Mouse (Mus musculus): Measurements from ENCODE around the gene Lrrc3. TPM values are rescaled to one million over a fixed set of nuclear protein-coding genes. Genes with fewer than 3 reads are reported as not detected.

The Lrrc3 gene
- polyA plus RNA-seq, 1 experiment from 2014 or later: 5.8 TPM

DNA sequence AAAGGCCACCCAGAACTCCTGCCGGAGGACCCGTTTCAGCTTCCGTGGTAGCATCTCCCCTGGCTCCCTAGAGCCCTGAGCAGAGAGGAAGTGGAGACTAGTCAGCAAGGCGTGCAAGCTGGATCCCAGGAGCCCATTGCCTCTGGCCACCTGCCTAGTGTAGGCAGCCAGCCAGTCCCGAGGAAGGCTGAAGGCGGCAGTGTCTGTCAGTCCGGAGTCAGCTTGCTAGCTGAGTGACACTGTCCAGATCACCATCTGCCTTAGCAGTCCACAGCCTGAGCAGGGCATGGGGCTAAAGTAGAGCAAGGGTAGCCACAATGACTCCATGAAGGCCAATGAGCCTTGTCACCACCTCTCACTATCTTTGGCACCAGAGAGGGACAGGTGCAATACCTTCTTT, 10.3 kb upstream of the Lrrc3 start:
- H3K9me3 ChIP-seq (replicated peaks; ENCODE audit: control insufficient read depth, low read length): no peaks in the 10 kb centered on the region
- no peaks in the 10 kb centered on the region for H3K36me3 ChIP-seq (ENCODE audit: control insufficient read depth, insufficient read depth, low read length)
- WGBS: 46% methylated on average over 7 of the region's 7 CpGs
- H3K9ac ChIP-seq (ENCODE audit: low read length): no peak overlapping the region
- ATAC-seq (ENCODE audit: insufficient read depth, low FRiP score): no peak
- H3K27ac ChIP-seq (ENCODE audit: low read length): no peak overlapping the region
- no peaks in the 10 kb centered on the region for H3K4me1 ChIP-seq (ENCODE audit: control insufficient read depth, insufficient read depth, low read length)
- H3K4me2 ChIP-seq (ENCODE audit: low read depth, low read length): no peak overlapping the region
- no peak overlapping the region for H3K4me3 ChIP-seq (replicated peaks; ENCODE audit: low read length)
- H3K27me3 ChIP-seq (ENCODE audit: control insufficient read depth, insufficient read depth, low read length): no peaks in the 10 kb centered on the region

DNA sequence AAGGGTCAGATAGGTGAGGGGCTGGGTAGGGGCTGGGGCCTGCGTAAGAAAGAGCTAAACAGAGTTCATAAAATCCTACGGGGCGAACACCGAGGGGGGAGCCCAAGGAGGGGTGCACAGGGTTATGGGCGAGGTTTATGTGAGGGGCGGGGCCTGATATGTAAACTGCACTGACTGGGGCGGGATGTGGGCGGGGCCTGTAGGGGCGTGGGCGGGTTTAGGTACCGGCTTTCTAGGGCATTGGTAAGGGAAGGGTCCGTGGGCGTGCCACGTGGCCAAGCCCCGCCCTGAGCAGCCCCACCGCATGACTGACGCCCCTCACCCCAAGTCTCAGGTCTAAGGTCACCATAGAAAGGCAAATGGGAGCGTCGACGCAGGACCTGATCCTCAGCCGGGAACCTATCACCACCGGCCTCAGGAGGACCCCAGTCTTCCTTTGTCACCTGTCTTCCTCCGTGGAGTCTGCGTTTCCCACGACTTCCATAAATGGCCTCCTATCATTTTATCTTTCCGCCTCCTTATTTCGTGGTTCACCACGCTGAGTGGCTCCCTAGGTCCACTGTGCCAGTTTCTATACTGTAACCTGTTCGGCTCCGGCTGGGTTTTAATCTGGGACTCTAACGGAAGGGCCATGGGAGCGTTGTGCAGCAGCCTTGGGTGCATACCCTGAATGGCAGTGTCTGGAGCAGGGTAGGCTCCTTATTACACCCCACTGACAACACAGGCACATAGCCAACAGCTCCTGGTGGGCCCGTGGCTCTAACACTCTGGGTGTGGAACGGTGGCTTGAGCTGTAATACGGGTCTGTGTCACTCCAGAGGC, 769 bp upstream of the Lrrc3 start:
- H3K36me3 ChIP-seq (ENCODE audit: control insufficient read depth, insufficient read depth, low read length): no peaks in the 10 kb centered on the region
- H3K9ac ChIP-seq (ENCODE audit: low read length): peak overlapping the region; percentile 71; the same call in 1 of the 2 replicates

DNA sequence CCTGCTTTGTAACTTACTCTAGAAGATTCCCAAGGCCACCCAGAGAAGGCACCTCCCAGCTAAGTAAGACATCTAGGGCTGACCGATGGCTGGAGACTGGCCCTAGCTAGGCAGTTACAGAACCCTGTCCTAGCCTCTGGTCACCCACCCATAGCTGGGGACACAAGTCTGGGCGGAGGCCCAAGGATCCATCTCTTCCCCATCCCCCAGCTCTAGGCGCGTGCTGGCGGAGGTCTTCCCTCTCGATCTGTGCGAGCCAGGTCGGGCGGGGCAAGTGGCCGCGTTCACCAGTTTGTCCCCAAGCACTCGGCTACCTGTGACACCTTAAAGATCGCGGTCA, 495 bp downstream of the Lrrc3 start:
- H3K36me3 ChIP-seq (ENCODE audit: control insufficient read depth, insufficient read depth, low read length): no peaks in the 10 kb centered on the region
- H3K4me1 ChIP-seq (ENCODE audit: control insufficient read depth, insufficient read depth, low read length): 0 out of 2 replicates have a peak, but pooled peaks cover 5% of the 10 kb centered on the region
- 3% methylated on average over 14 of the region's 14 CpGs for WGBS
- H3K4me3 ChIP-seq (replicated peaks; ENCODE audit: low read length): peak overlapping the region; percentile 46
- peak overlapping the region; percentile 71 for H3K9ac ChIP-seq (ENCODE audit: low read length)
- H3K27me3 ChIP-seq (ENCODE audit: control insufficient read depth, insufficient read depth, low read length): no peaks in the 10 kb centered on the region
- no peaks in the 10 kb centered on the region for H3K9me3 ChIP-seq (replicated peaks; ENCODE audit: control insufficient read depth, low read length)
- peak overlapping the region; percentile 53 for H3K4me2 ChIP-seq (ENCODE audit: low read depth, low read length)
- peak; percentile 15; the same call in 1 of the 2 replicates for ATAC-seq (ENCODE audit: insufficient read depth, low FRiP score)
- no peak overlapping the region for H3K27ac ChIP-seq (ENCODE audit: low read length)

More for the DNA sequence above, 769 bp upstream of the Lrrc3 start:
- H3K4me2 ChIP-seq (ENCODE audit: low read depth, low read length): peak overlapping the region; percentile 53
- no peaks in the 10 kb centered on the region for H3K9me3 ChIP-seq (replicated peaks; ENCODE audit: control insufficient read depth, low read length)
- 0 out of 2 replicates have a peak, but pooled peaks cover 5% of the 10 kb centered on the region for H3K4me1 ChIP-seq (ENCODE audit: control insufficient read depth, insufficient read depth, low read length)
- 5% methylated on average over 35 of the region's 35 CpGs for WGBS
- ATAC-seq (ENCODE audit: insufficient read depth, low FRiP score): peak; percentile 82
- H3K27me3 ChIP-seq (ENCODE audit: control insufficient read depth, insufficient read depth, low read length): no peaks in the 10 kb centered on the region
- peak overlapping the region; percentile 46 for H3K4me3 ChIP-seq (replicated peaks; ENCODE audit: low read length)
- no peak overlapping the region for H3K27ac ChIP-seq (ENCODE audit: low read length)

DNA sequence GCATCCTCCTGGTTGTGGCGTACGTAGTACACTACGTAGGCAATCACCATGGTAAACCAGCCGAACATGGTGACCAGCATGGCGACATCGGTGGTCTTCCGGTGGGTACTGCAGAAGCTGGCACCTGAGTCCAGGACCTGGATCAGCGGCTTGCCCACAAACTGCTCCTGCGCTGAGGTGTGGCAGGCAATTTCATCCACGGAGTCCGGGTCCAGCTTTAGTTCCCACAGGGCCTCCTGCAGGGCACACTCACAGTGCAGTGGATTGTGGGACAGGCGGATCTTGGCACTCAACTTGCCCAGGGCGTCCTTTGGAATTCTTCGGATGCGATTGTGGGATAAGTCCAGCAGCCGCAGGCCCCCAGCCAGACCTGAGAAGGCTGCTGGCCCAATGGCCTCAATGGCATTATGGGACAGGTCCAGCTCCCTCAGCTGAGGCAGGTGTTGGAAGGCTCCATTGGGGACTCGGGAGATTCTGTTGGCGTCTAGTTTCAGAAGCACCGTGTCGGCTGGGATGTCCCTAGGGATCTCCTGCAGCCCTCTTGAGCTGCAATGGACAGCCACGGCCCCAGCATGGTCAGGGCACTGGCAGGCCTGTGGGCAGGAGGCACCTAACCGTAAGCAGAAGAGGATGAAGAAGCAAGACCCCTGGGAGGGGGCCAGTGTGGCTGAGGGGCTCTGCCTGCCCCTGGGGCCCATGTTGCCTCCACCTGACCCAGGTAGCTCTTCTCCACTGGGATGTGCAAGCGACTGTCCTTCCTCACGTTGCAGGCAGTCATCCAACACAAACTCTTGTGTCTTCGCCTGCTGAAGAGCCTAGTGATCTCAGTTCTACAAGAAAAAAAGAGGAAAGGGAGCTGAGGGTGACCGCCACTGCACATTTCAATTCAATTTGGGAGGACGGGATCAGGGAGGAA, 1.2 kb downstream of the Lrrc3 start:
- H3K36me3 ChIP-seq (ENCODE audit: control insufficient read depth, insufficient read depth, low read length): no peaks in the 10 kb centered on the region
- H3K27me3 ChIP-seq (ENCODE audit: control insufficient read depth, insufficient read depth, low read length): no peaks in the 10 kb centered on the region
- H3K9ac ChIP-seq (ENCODE audit: low read length): no peak overlapping the region
- no peak overlapping the region for H3K27ac ChIP-seq (ENCODE audit: low read length)
- ATAC-seq (ENCODE audit: insufficient read depth, low FRiP score): no peak
- H3K4me2 ChIP-seq (ENCODE audit: low read depth, low read length): peak overlapping the region; percentile 53
- no peaks in the 10 kb centered on the region for H3K9me3 ChIP-seq (replicated peaks; ENCODE audit: control insufficient read depth, low read length)
- 86% methylated on average over 27 of the region's 27 CpGs for WGBS
- peak overlapping the region; percentile 46; the same call in 1 of the 2 replicates for H3K4me3 ChIP-seq (replicated peaks; ENCODE audit: low read length)
- 0 out of 2 replicates have a peak, but pooled peaks cover 5% of the 10 kb centered on the region for H3K4me1 ChIP-seq (ENCODE audit: control insufficient read depth, insufficient read depth, low read length)

- Histone ChIP-seq H3K4me3 (replicated peaks; ENCODE audit: low read length) (no peak overlapping the region), H3K36me3 (ENCODE audit: control insufficient read depth, insufficient read depth, low read length) (no peaks in the 10 kb centered on the region), H3K9me3 (replicated peaks; ENCODE audit: control insufficient read depth, low read length) (no peaks in the 10 kb centered on the region), H3K27ac (ENCODE audit: low read length) (no peak overlapping the region), H3K4me1 (ENCODE audit: control insufficient read depth, insufficient read depth, low read length) (0 out of 2 replicates have a peak, but pooled peaks cover 5% of the 10 kb centered on the region), H3K27me3 (ENCODE audit: control insufficient read depth, insufficient read depth, low read length) (no peaks in the 10 kb centered on the region), H3K9ac (ENCODE audit: low read length) (no peak overlapping the region), H3K4me2 (ENCODE audit: low read depth, low read length) (no peak overlapping the region)
- ATAC-seq (ENCODE audit: insufficient read depth, low FRiP score): no peak
- WGBS: 66% methylated on average over 7 of the region's 7 CpGs
Measured at GRCm38 (mm10) chr10:77900126-77900525, 2.2 kb downstream of the Lrrc3 start.

DNA sequence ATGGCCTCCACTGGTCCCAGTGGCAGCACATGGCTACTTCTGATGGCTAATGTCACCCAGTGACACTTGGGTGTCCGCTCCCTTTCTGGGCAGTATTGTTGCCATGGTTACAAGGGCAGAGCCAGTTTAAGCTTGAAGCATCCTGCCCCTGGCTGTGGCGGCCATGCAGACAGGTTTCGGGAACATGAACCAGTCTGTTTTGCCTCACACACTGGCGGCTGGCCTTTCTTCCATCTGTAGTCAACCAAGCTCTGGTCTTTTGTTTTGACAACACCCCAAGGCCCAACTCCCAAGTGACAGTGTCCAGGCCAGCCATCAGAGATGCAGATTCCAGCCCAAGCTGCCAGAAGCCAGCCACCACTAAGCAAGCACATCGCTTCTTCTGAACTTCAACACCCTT, 6.8 kb downstream of the Lrrc3 start:
- H3K4me3 ChIP-seq (replicated peaks; ENCODE audit: low read length): no peak overlapping the region
- no peaks in the 10 kb centered on the region for H3K36me3 ChIP-seq (ENCODE audit: control insufficient read depth, insufficient read depth, low read length)
- H3K27me3 ChIP-seq (ENCODE audit: control insufficient read depth, insufficient read depth, low read length): no peaks in the 10 kb centered on the region
- no peak for ATAC-seq (ENCODE audit: insufficient read depth, low FRiP score)
- no peak overlapping the region for H3K27ac ChIP-seq (ENCODE audit: low read length)
- 53% methylated on average over 5 of the region's 5 CpGs for WGBS
- no peaks in the 10 kb centered on the region for H3K4me1 ChIP-seq (ENCODE audit: control insufficient read depth, insufficient read depth, low read length)
- H3K4me2 ChIP-seq (ENCODE audit: low read depth, low read length): no peak overlapping the region
- no peaks in the 10 kb centered on the region for H3K9me3 ChIP-seq (replicated peaks; ENCODE audit: control insufficient read depth, low read length)
- no peak overlapping the region for H3K9ac ChIP-seq (ENCODE audit: low read length)

DNA sequence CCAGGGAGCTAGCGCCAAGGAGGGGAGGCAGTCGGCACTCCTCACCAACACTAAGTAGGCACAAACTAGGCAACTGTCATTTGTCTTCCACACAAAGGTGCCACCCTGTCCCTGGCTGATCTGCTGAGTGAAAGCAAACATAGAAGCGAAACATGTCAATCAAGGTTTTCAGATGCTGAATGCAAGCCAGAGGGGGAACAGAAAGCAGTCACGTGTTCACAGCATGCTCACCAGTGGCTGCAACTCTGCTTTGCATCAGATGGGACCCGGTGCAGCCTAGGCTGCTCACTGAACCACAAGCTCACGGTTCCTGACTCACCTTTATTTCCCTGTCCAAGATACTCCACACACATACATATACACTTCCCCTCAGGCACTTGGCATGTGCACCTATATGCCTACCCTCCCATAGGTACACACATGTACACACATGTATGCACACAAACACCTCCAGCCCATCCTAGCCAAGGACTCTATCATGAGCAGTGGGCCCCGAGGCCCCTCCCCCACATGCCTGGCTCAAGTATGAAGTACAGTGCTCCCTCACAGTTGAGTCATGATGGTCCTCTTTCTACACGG, 11.3 kb downstream of the Lrrc3 start:
- no peak overlapping the region for H3K4me2 ChIP-seq (ENCODE audit: low read depth, low read length)
- no peak overlapping the region for H3K9ac ChIP-seq (ENCODE audit: low read length)
- H3K27me3 ChIP-seq (ENCODE audit: control insufficient read depth, insufficient read depth, low read length): no peaks in the 10 kb centered on the region
- no peak overlapping the region for H3K4me3 ChIP-seq (replicated peaks; ENCODE audit: low read length)
- WGBS: 81% methylated on average over 8 of the region's 8 CpGs
- no peak overlapping the region for H3K27ac ChIP-seq (ENCODE audit: low read length)
- 0 out of 2 replicates have a peak, but pooled peaks cover 3% of the 10 kb centered on the region for H3K9me3 ChIP-seq (replicated peaks; ENCODE audit: control insufficient read depth, low read length)
- no peak for ATAC-seq (ENCODE audit: insufficient read depth, low FRiP score)
- no peaks in the 10 kb centered on the region for H3K36me3 ChIP-seq (ENCODE audit: control insufficient read depth, insufficient read depth, low read length)
- no peaks in the 10 kb centered on the region for H3K4me1 ChIP-seq (ENCODE audit: control insufficient read depth, insufficient read depth, low read length)

- Histone ChIP-seq H3K9ac (ENCODE audit: low read length) (no peak overlapping the region), H3K9me3 (replicated peaks; ENCODE audit: control insufficient read depth, low read length) (0 out of 2 replicates have a peak, but pooled peaks cover 3% of the 10 kb centered on the region), H3K27ac (ENCODE audit: low read length) (no peak overlapping the region), H3K36me3 (ENCODE audit: control insufficient read depth, insufficient read depth, low read length) (no peaks in the 10 kb centered on the region), H3K4me1 (ENCODE audit: control insufficient read depth, insufficient read depth, low read length) (no peaks in the 10 kb centered on the region), H3K4me3 (replicated peaks; ENCODE audit: low read length) (no peak overlapping the region), H3K4me2 (ENCODE audit: low read depth, low read length) (no peak overlapping the region), H3K27me3 (ENCODE audit: control insufficient read depth, insufficient read depth, low read length) (no peaks in the 10 kb centered on the region)
- ATAC-seq (ENCODE audit: insufficient read depth, low FRiP score): no peak
- WGBS: 41% methylated on average over 12 of the region's 12 CpGs
Measured at GRCm38 (mm10) chr10:77886007-77886747, 16.2 kb downstream of the Lrrc3 start.

All from stomach, embryonic 16.5 days (tissue).